Mouse (Mus musculus): ENCODE results near the gene Slc22a15.
"Not testable (repeated sequence)": the region's sequence is repeated elsewhere in the genome, so short reads cannot be mapped to it uniquely, and the experiment has no call there.

Gene Slc22a15

GRCm38 (mm10) chr3:101861856-101862255, 62.4 kb downstream of the Slc22a15 start:
- DNase-seq = no peak

GRCm38 (mm10) chr3:101860151-101860550, 64.1 kb downstream of the Slc22a15 start:
- no peak for DNase-seq

- no peak for DNase-seq
Measured at GRCm38 (mm10) chr3:101859740-101860139, 64.5 kb downstream of the Slc22a15 start.

DNA sequence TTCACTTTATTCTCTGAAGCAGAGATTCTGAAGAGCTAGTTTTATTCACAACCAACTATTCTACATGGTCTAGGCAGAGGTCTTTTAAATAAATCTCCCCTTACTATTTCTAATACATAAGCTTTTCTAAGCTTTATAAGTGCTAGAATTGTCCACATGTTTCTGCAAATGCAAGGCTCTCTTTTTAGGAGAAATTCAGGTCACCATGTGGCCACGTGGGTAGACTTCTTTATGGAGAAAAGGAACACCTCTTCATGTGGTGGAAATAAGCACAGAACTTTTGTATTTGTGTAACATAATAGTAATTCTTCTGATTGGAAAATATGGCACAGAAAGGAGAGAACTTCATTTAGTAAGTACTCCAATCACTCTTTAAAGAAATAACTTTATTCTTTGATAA, 70.2 kb downstream of the Slc22a15 start:
- no peak for DNase-seq

- no peak for DNase-seq
Measured at GRCm38 (mm10) chr3:101851363-101851762, 72.9 kb downstream of the Slc22a15 start.

GRCm38 (mm10) chr3:101848816-101849215, 75.4 kb downstream of the Slc22a15 start, which contains the start of gene Mab21l3:
Mab21l3 (minus strand) TSS chr3:101848959.
- no peak for DNase-seq

GRCm38 (mm10) chr3:101846096-101846495, 78.2 kb downstream of the Slc22a15 start:
- DNase-seq = no peak

GRCm38 (mm10) chr3:101842372-101843094, 81.7 kb downstream of the Slc22a15 start:
- no peak for DNase-seq

DNA sequence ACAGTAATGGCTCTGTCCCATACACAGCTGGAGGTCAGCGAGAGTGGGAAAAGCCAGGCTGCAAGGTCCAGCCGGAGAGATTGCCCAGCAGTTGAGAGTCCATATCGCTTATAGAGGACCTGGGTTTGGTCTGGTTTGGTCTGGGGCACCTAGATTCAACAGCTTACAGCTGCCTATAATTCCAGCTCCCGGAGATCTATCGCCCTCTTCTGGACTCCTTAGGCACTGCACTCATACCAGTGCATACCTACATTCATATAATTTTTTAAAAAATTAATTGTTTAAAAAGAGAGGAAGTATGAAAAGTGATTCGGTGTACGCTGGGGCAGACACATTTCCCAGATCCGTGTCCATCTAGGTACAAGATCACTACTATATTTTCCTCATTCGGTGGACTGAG, 84.9 kb downstream of the Slc22a15 start:
- no peak for DNase-seq

- DNase-seq = no peak
Measured at GRCm38 (mm10) chr3:101836971-101837370, 87.3 kb downstream of the Slc22a15 start.

DNA sequence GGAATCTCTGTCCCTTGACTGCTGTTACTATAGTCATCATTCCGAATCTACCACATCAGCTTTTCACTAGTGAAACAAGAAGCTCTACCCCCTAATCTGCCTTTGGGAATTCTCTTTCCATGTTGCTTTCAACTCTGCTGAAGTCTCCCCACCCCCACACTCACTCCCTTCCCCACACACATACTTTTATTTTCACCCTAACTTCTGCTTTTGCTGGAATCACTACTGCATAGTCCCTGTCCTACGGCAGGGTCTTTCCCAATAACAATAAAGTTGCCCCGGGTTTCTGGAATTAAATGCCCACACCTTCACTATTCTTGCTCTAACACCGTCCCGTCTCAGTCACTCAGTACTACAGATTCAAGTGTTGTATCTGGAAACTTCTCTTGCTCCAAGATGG, 87.7 kb downstream of the Slc22a15 start:
- no peak for DNase-seq

DNA sequence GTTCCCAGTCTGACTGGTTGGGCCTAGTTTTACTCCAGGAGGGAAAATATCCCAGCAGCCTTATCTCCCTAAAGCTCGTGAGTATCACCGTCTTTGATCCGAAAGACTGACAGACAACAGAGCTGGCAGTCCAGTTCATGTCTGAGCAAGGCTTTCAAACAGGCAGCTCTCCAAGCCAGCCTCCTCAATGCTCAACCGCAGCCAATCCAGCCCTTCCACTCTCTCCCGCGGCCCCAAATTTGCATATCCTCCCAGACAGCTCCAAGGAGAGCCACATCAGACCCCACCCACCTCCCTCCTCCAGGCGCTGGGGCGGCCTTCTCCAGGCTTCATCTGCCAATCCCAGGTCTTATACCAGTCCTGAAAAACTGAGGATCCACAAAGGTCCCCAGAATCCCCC, 88.2 kb downstream of the Slc22a15 start:
- peak; percentile 56 to 74 for DNase-seq

DNA sequence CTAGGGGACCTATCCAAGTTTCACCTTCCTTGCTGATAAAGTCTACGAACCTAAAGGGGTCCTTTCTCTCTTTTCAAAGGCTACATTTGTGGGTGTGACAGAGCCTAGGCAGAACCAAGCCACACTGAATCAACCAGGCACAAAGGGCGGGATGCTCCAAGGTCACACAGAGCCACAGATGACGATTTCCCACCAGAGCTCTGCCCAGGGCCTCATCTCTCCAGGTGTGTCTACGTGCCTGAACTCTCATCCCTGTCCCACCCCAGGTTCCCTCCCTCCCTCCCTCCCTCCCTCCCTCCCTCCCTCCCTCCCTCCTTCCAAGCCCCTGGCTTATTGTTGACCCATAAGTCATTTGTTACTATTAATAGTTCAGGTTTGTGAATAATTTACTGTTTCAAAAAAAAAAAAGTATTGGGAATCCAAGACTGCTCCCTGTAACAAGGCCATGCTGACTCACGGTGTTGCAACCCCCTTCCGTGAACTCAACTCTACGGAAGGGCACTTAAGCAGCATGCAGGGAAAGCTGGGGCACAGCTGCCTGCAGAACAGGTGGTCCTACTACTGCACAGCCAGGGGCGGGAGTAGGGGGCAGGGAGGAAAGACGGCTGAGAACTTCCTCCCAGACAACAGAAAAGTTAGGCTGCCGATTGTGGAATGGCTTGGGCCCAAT, 92.9 kb downstream of the Slc22a15 start:
- no peak for DNase-seq

GRCm38 (mm10) chr3:101829881-101830616, 94.2 kb downstream of the Slc22a15 start:
- no peak for DNase-seq

- DNase-seq = no peak
Measured at GRCm38 (mm10) chr3:101828595-101828994, 95.7 kb downstream of the Slc22a15 start.

GRCm38 (mm10) chr3:101827220-101827715, 97.0 kb downstream of the Slc22a15 start:
- no peak for DNase-seq

DNA sequence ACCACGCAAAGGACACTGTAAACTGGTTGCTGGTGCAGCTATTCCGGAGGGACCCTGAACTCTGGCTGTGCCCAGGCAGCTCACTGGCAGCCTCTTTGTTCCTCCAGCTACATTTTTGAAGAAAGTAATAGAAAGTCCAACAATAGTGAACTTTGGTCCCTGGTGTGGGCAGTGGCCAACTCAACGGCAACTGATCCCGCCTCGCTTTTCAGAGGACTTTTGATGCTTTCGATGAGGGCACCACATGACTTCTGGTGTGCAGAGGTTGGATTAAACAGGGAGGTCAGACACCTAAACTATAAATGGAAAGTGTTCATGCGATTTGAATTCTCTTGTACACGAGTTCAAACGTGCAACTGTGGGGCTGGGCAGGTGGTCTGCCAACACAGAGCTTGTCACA, 99.9 kb downstream of the Slc22a15 start:
- no peak for DNase-seq

- DNase-seq = peak in 1 of 2 experiments; percentile 3
Measured at GRCm38 (mm10) chr3:101822052-101822451, 102.2 kb downstream of the Slc22a15 start.

DNA sequence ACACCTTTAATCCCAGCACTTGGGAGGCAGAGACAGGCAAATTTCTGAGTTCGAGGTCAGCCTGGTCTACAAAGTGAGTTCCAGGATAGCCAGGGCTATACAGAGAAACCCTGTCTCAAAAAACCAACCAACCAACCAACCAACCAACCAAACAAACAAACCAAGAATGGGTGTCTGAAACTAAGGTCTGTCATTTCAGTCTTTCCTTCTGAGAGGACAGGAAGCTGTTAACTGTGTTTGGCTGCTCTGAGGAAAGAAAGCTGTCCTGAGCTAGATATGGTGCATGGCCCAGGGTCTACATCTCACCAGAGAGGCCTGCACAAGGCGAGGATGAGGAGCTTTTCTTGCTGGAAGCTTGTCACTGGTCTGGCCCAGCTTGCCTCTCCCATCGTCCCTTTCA, 103.5 kb downstream of the Slc22a15 start:
- DNase-seq = not testable (repeated sequence)

- DNase-seq = peak in 1 of 2 experiments; percentile 2
Measured at GRCm38 (mm10) chr3:101816006-101816405, 108.2 kb downstream of the Slc22a15 start.

- DNase-seq = peak in 1 of 2 experiments; percentile 2
Measured at GRCm38 (mm10) chr3:101814790-101815189, 109.5 kb downstream of the Slc22a15 start.

DNA sequence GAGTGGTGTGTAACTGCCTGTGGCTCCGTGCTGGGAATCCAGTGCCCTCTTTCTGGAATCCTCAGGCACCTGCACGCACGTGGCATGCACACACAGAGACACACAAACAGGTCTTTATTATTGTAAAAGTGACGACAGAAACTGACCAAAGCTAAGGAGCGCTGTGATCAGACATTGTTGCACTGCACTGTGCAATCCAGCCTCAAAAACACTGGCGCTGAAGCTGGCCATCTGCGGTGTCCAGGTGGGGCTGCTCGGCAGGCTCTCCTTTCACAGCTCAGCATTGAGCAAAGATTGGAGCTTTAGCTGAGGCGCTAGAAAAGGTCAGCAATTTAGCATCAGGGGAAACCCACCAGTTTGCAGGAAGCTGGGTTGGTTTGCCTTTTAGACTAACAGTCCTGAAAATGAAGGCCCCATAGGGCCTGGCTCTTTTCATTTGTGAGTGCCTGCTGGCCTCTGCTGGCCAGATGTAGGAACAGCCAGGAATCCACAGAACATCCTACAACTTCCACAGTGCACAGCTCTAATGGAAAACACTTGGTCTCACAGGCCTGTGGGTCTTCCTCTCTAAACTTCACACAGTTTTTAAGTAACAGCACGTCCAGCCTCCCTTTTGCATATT, 111.8 kb downstream of the Slc22a15 start:
- DNase-seq = peak; percentile 81 to 82

- DNase-seq = peak in 1 of 2 experiments; percentile 2
Measured at GRCm38 (mm10) chr3:101811931-101812330, 112.3 kb downstream of the Slc22a15 start.
